Mouse (Mus musculus): ENCODE data around the gene Gm12216. TPM values are rescaled to one million over a fixed set of nuclear protein-coding genes. Genes with fewer than 3 reads are reported as not detected.

The Gm12216 gene
- polyA plus RNA-seq, 2 experiments, result 0.43 to 0.74 TPM

GRCm38 (mm10) chr11:53820516-53821170 is 38.4 kb downstream of the Gm12216 start:
- Histone ChIP-seq H3K4me3 (replicated peaks; ENCODE audit: low read length) (no peak overlapping the region), H3K27ac (replicated peaks; ENCODE audit: low read depth, low read length) (no peak overlapping the region), H3K27me3 (ENCODE audit: control insufficient read depth, insufficient read depth, low read length) (no peaks in the 10 kb centered on the region), H3K4me2 (replicated peaks; ENCODE audit: low read depth, low read length, severe bottlenecking) (no peak overlapping the region), H3K9me3 (ENCODE audit: control insufficient read depth, low read length) (no peaks in the 10 kb centered on the region), H3K9ac (ENCODE audit: low read depth, low read length, severe bottlenecking) (no peak overlapping the region), H3K36me3 (ENCODE audit: control insufficient read depth, insufficient read depth, low read length) (no peaks in the 10 kb centered on the region), H3K4me1 (ENCODE audit: control insufficient read depth, insufficient read depth, low read length) (no peaks in the 10 kb centered on the region)
- ATAC-seq (ENCODE audit: low FRiP score, low read depth) (no peak), DNase-seq (ENCODE audit: low spot score) (no peak)
- no peak for TF ChIP-seq POLR2A (IDR thresholded peaks at IDR 0.05; ENCODE audit: borderline replicate concordance, extremely low read depth, insufficient read depth, insufficient read length)
- WGBS, result 91% methylated on average over 13 of the region's 13 CpGs

DNA sequence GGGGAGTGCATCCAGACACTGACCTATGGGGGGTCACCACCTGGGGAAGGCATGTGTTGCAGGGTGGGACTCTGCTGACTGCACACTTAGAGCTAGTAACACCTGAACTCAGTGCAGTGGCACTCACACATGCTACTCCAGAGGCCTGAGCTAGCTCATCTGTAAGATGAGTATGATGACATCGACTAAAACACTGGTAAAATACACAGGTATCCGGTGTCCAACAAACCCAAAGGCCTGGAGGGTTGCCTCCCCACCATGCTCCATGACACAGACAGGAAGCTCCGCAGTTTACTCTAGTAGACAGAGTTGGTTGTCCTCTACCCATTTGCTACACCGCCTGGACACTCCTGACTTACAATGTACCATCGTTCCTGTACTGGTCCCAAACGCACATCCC is 39.5 kb downstream of the Gm12216 start:
- 88% methylated on average over 6 of the region's 6 CpGs for WGBS
- Histone ChIP-seq H3K36me3 (ENCODE audit: control insufficient read depth, insufficient read depth, low read length) (no peaks in the 10 kb centered on the region), H3K27me3 (ENCODE audit: control insufficient read depth, insufficient read depth, low read length) (no peaks in the 10 kb centered on the region), H3K9me3 (ENCODE audit: control insufficient read depth, low read length) (no peaks in the 10 kb centered on the region), H3K4me2 (replicated peaks; ENCODE audit: low read depth, low read length, severe bottlenecking) (no peak overlapping the region), H3K4me3 (replicated peaks; ENCODE audit: low read length) (no peak overlapping the region), H3K9ac (ENCODE audit: low read depth, low read length, severe bottlenecking) (no peak overlapping the region), H3K4me1 (ENCODE audit: control insufficient read depth, insufficient read depth, low read length) (no peaks in the 10 kb centered on the region), H3K27ac (replicated peaks; ENCODE audit: low read depth, low read length) (no peak overlapping the region)
- TF ChIP-seq POLR2A (IDR thresholded peaks at IDR 0.05; ENCODE audit: borderline replicate concordance, extremely low read depth, insufficient read depth, insufficient read length), result no peak
- DNase-seq (ENCODE audit: low spot score) (no peak), ATAC-seq (ENCODE audit: low FRiP score, low read depth) (no peak)

DNA sequence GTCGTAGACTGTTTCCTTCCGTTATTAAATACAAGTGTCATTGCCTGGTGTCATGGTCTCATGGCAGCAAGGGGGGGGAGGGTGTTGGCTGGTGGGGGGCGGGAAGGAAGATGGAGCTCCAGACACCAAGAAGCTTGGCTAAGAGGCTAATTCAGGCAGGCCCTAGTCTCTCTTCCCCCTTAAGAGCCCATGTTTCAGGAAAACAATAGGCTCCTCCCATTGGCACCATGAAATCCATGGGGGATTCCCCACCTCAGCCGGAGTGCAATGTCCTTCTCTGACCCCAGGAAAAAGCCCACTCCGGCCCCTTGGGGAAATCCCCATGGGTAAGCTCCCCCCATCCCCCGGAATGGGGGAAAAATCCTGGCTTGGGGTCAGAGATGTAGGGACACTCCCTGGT is 40.3 kb downstream of the Gm12216 start:
- H3K4me2 ChIP-seq (replicated peaks; ENCODE audit: low read depth, low read length, severe bottlenecking), result no peak overlapping the region
- 61% methylated on average over 6 of the region's 6 CpGs for WGBS
- no peak for TF ChIP-seq POLR2A (IDR thresholded peaks at IDR 0.05; ENCODE audit: borderline replicate concordance, extremely low read depth, insufficient read depth, insufficient read length)
- H3K9ac ChIP-seq (ENCODE audit: low read depth, low read length, severe bottlenecking), result no peak overlapping the region
- H3K27ac ChIP-seq (replicated peaks; ENCODE audit: low read depth, low read length), result no peak overlapping the region
- H3K36me3 ChIP-seq (ENCODE audit: control insufficient read depth, insufficient read depth, low read length), result no peaks in the 10 kb centered on the region
- ATAC-seq (ENCODE audit: low FRiP score, low read depth) (no peak), DNase-seq (ENCODE audit: low spot score) (no peak)
- H3K9me3 ChIP-seq (ENCODE audit: control insufficient read depth, low read length), result no peaks in the 10 kb centered on the region
- no peaks in the 10 kb centered on the region for H3K4me1 ChIP-seq (ENCODE audit: control insufficient read depth, insufficient read depth, low read length)
- no peak overlapping the region for H3K4me3 ChIP-seq (replicated peaks; ENCODE audit: low read length)
- H3K27me3 ChIP-seq (ENCODE audit: control insufficient read depth, insufficient read depth, low read length), result no peaks in the 10 kb centered on the region

- Histone ChIP-seq H3K27ac (replicated peaks; ENCODE audit: low read depth, low read length) (no peak overlapping the region), H3K9ac (ENCODE audit: low read depth, low read length, severe bottlenecking) (no peak overlapping the region), H3K4me1 (ENCODE audit: control insufficient read depth, insufficient read depth, low read length) (no peaks in the 10 kb centered on the region), H3K4me3 (replicated peaks; ENCODE audit: low read length) (no peak overlapping the region), H3K9me3 (ENCODE audit: control insufficient read depth, low read length) (no peaks in the 10 kb centered on the region), H3K27me3 (ENCODE audit: control insufficient read depth, insufficient read depth, low read length) (no peaks in the 10 kb centered on the region), H3K4me2 (replicated peaks; ENCODE audit: low read depth, low read length, severe bottlenecking) (no peak overlapping the region), H3K36me3 (ENCODE audit: control insufficient read depth, insufficient read depth, low read length) (no peaks in the 10 kb centered on the region)
- no peak for TF ChIP-seq POLR2A (IDR thresholded peaks at IDR 0.05; ENCODE audit: borderline replicate concordance, extremely low read depth, insufficient read depth, insufficient read length)
- 93% methylated on average over 5 of the region's 5 CpGs for WGBS
- ATAC-seq (ENCODE audit: low FRiP score, low read depth) (no peak), DNase-seq (ENCODE audit: low spot score) (no peak)
Observed at GRCm38 (mm10) chr11:53816841-53817375, 42.1 kb downstream of the Gm12216 start.

- H3K4me1 ChIP-seq (ENCODE audit: control insufficient read depth, insufficient read depth, low read length), result no peaks in the 10 kb centered on the region
- H3K9me3 ChIP-seq (ENCODE audit: control insufficient read depth, low read length), result no peaks in the 10 kb centered on the region
- WGBS, result 59% methylated on average over 3 of the region's 3 CpGs
- H3K36me3 ChIP-seq (ENCODE audit: control insufficient read depth, insufficient read depth, low read length), result no peaks in the 10 kb centered on the region
- ATAC-seq (ENCODE audit: low FRiP score, low read depth), result no peak
- TF ChIP-seq POLR2A (IDR thresholded peaks at IDR 0.05; ENCODE audit: borderline replicate concordance, extremely low read depth, insufficient read depth, insufficient read length), result no peak
- no peak overlapping the region for H3K4me3 ChIP-seq (replicated peaks; ENCODE audit: low read length)
- H3K4me2 ChIP-seq (replicated peaks; ENCODE audit: low read depth, low read length, severe bottlenecking), result no peak overlapping the region
- H3K27ac ChIP-seq (replicated peaks; ENCODE audit: low read depth, low read length), result no peak overlapping the region
- H3K9ac ChIP-seq (ENCODE audit: low read depth, low read length, severe bottlenecking), result no peak overlapping the region
- H3K27me3 ChIP-seq (ENCODE audit: control insufficient read depth, insufficient read depth, low read length), result no peaks in the 10 kb centered on the region
- DNase-seq (ENCODE audit: low spot score), result no peak
Observed at GRCm38 (mm10) chr11:53814810-53815209, 44.2 kb downstream of the Gm12216 start.

All from limb, embryonic 14.5 days (tissue).